Mouse (Mus musculus) heart, adult 2 months (tissue): ENCODE results near the gene Nfkbiz. TPM values are rescaled to one million over a fixed set of nuclear protein-coding genes. Genes with fewer than 3 reads are reported as not detected.
"Not testable (repeated sequence)": the region's sequence is repeated elsewhere in the genome, so short reads cannot be mapped to it uniquely, and the experiment has no call there.

Source experiments
- DNase-seq, 2 experiments: peaks; one replicate each; pipeline ENCODE4 v3.0.0; 2021
- H3K27ac ChIP-seq: fragments of 200-600 bp; 2 replicates; pipeline ENCODE4 v1.8.1; 2022
- H3K27me3 ChIP-seq: fragments of 200-500 bp; 2 replicates; pipeline ENCODE4 v1.6.1; 2012; ENCODE audit warnings: mild to moderate bottlenecking, low read length, inconsistent platforms, mixed read lengths; ENCODE audit not compliant: control insufficient read depth, insufficient read depth
- H3K36me3 ChIP-seq: fragments of 200-500 bp; 2 replicates; pipeline ENCODE4 v1.6.1; 2012; ENCODE audit warnings: low read length, inconsistent platforms; ENCODE audit not compliant: control insufficient read depth, insufficient read depth
- H3K4me1 ChIP-seq: fragments of 200-500 bp; 2 replicates; pipeline ENCODE4 v1.6.1; 2011; ENCODE audit warnings: low read length; ENCODE audit not compliant: control insufficient read depth, insufficient read depth
- H3K4me3 ChIP-seq: fragments of 200-600 bp; 2 replicates; pipeline ENCODE4 v1.8.1; 2022
- H3K79me2 ChIP-seq: fragments of 200-500 bp; replicated peaks from 2 replicates; pipeline ENCODE4 v1.6.1; 2012; ENCODE audit warnings: mild to moderate bottlenecking, inconsistent platforms, low read length, moderate library complexity, mixed read lengths; ENCODE audit not compliant: control insufficient read depth, insufficient read depth
- H3K9ac ChIP-seq: fragments of 200-500 bp; 2 replicates; pipeline ENCODE4 v1.6.1; 2012; ENCODE audit warnings: low read depth, mild to moderate bottlenecking, control low read depth, inconsistent platforms, low read length, mixed read lengths
- CTCF ChIP-seq: fragments of 200-600 bp; IDR thresholded peaks from 2 replicates; pipeline ENCODE4 v1.8.1; 2022; ENCODE audit warnings: antibody characterized with exemption, mild to moderate bottlenecking, moderate library complexity
- EP300 ChIP-seq: fragments of 200-500 bp; IDR thresholded peaks from 2 replicates; pipeline ENCODE4 v1.6.1; 2011; ENCODE audit warnings: low read depth, low read length, control low read depth; ENCODE audit not compliant: insufficient read depth
- POLR2A ChIP-seq: fragments of 200-500 bp; IDR thresholded peaks from 2 replicates; pipeline ENCODE4 v1.6.1; 2011; ENCODE audit warnings: mild to moderate bottlenecking, low read depth, low read length, control low read depth; ENCODE audit not compliant: insufficient read depth
- WGBS: fragments of 180-500 bp; shearing (Covaris S2); methylation state at CpG from one replicate; pipeline ENCODE4 v1.1.7; 2018; 5-methylcytosine and 5-hydroxymethylcytosine counted together
- intact Hi-C: fragments of 180-260 bp; cut with DNase I; formaldehyde crosslinking; loops from one replicate; pipeline ENCODE4 v1.15.1; 2025
- polyA plus RNA-seq: library from polyadenylated mRNA; depleted of rRNA; stranded (reverse); fragments of >200 nt; gene quantifications from 2 replicates; pipeline ENCODE4 v1.2.3, GENCODE M21; 2012
- total RNA-seq, 2 experiments: library from RNA; stranded (reverse); gene quantifications; 2 replicates each; pipeline ENCODE4 v1.2.3; 2021

The Nfkbiz gene
- total and polyA plus RNA-seq, 3 experiments: 2.1 to 3.4 (median 2.3) TPM

DNA sequence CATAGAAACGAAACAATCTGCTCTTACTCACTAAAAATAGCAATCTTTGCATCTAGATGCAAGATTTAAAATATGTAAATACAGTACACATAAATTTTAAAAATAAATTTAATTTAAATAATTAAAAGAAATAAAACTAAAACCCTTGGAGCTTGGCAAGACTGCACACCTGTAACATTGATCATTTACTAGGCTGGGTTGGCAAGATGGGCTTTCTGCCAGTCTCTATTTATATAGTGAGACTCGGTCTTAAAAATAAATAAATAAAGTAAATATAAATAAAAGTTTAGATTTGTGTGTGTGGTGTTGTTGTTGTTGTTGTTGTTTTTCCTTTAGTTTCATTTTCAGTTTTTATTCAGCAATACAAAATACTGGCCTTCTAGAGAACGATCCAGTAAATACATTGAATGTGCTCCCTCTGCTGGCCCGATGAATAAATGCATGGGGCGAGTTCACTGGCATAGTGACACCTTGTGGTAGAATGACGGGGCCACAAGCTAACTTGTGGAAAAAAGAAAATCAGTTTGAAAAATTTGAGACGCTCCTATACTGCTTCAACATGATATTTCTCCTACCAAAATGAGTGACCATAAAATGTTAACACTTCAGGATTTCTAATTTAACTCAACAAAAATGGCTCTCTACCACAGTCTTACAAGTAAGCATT is 24.6 kb upstream of the Nfkbiz start:
- 14% methylated on average over 7 of the region's 7 CpGs for WGBS
- peak overlapping the region; percentile 33; the same call in 1 of the 2 replicates for H3K4me3 ChIP-seq

DNA sequence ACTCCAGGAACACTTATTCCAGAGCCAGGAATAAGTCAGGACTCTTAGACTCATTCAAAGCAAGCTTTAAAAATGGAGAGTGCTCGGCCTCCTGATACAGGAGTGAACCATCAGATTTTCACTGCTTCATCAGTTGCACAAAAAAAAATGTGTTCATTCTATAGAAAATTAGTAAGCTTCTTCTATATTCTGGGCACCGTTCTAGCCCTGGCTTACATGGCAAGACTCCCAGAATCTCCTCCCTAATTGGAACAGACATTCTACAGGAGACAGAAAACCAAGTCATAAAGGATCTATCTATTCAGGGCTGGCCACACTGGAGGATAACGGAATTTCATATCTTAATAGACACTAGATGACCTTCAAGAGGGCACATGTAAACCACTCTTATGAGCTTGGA is 22.4 kb upstream of the Nfkbiz start:
- H3K36me3 ChIP-seq: no peaks in the 10 kb centered on the region
- 77% methylated on average over 3 of the region's 3 CpGs for WGBS
- intact Hi-C loops: no loop called here
- no peak for DNase-seq
- H3K9ac ChIP-seq: no peak overlapping the region
- no peak overlapping the region for H3K27ac ChIP-seq
- no peak overlapping the region for H3K4me3 ChIP-seq
- peaks cover 1% of the 10 kb centered on the region for H3K4me1 ChIP-seq
- TF ChIP-seq EP300 (no peak), POLR2A (no peak), CTCF (no peak)
- H3K79me2 ChIP-seq: no peaks in the 10 kb centered on the region
- no peaks in the 10 kb centered on the region for H3K27me3 ChIP-seq

More for the DNA sequence above, 24.6 kb upstream of the Nfkbiz start:
- no peaks in the 10 kb centered on the region for H3K27me3 ChIP-seq
- no peak overlapping the region for H3K27ac ChIP-seq
- H3K36me3 ChIP-seq: no peaks in the 10 kb centered on the region
- TF ChIP-seq EP300 (peak; percentile 72), CTCF (no peak; the same call in 1 of the 2 replicates), POLR2A (no peak)
- intact Hi-C loops: no loop called here
- DNase-seq: peak; percentile 62 to 71
- H3K9ac ChIP-seq: no peak overlapping the region
- no peaks in the 10 kb centered on the region for H3K79me2 ChIP-seq
- peaks cover 1% of the 10 kb centered on the region for H3K4me1 ChIP-seq

DNA sequence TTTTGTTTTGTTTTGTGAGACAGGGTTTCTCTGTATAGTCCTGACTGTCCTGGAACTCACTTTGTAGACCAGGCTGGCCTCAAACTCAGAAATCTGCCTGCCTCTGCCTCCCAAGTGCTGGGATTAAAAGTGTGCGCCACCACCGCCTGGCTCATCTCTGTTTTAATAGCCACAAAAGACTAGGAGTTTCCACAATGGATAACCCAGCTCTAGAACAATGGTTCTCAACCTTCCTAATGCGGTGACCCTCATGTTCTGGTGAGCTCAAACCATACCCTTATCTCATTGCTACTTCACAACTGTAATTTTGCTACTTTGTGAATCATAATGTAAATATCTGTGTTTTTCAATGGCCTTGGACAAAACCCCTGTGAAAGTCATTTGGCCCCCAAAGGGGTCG is 20.7 kb upstream of the Nfkbiz start:
- H3K4me3 ChIP-seq, H3K4me1 ChIP-seq, H3K27me3 ChIP-seq, H3K36me3 ChIP-seq, H3K79me2 ChIP-seq, DNase-seq, H3K27ac ChIP-seq, H3K9ac ChIP-seq: not testable (repeated sequence)
- intact Hi-C loops: loop anchor here (10.0 kb wide), 1 partner anchor 235 kb away; no protein-coding TSS in a partner anchor
- WGBS: 95% methylated on average over 4 of the region's 4 CpGs

DNA sequence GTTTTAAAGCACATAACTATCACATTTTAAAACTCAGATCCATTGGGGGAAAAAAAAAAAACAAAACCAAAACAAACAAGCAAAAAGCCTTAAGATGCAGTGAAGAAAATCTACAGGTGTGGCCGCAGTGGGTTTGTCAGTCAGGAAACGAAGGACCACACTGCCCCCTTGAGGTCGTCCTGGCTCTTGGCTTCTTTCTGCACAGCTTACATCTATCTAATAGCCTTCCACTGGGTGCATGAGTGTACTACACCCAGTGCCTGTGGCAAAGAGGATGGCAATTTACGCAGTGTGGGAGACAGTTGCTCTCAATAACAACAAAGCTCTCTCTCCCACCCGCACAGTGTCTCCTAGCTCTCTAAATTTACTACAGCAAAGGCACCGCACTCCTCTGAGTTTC is 19.8 kb upstream of the Nfkbiz start:
- DNase-seq: peak; percentile 52 to 73
- intact Hi-C loops: loop anchor here (10.0 kb wide), 1 partner anchor 234 kb away; no protein-coding TSS in a partner anchor
- Histone ChIP-seq H3K9ac (no peak overlapping the region), H3K4me3 (no peak overlapping the region), H3K79me2 (no peaks in the 10 kb centered on the region), H3K36me3 (no peaks in the 10 kb centered on the region), H3K27ac (no peak overlapping the region), H3K27me3 (no peaks in the 10 kb centered on the region), H3K4me1 (peaks cover 1% of the 10 kb centered on the region)
- WGBS: 67% methylated on average over 6 of the region's 6 CpGs
- TF ChIP-seq CTCF: peak; percentile 82
- no peak for TF ChIP-seq EP300
- TF ChIP-seq POLR2A: no peak

DNA sequence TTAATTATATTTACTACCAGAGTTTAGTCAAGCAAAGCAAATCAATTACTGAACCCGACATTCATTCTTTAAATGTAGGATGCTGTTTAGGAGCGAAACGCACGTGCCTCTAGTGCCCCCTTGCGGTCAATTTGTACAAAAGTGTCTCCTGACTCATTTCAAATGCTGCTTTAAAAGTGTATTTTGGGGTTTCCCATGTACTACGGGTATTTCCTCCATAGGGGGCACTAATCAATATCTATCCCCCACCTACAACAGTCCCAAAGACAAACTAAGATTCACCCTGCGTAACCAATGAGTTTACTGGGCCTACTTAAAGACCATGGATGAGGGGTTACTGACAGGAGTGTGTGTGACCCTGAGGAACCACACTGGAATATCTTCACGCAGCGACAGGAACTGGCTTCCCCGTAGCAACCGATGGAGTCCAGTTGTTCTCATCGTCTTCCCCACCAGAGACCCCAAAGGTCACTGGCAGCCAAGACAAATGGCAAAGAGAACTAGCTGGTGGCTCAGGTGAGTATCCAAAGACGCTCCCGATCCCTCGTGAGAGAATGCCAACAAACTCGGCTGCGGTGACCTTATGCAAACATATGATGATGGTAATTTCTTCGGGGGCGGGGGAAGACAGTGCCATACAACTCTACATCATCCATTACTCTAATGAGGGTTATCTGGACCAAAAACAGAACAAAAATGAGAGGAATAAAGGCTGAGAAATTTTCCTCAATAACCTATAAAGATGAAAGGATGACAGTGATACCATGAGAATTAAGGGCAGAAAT is 14.4 kb upstream of the Nfkbiz start:
- no peaks in the 10 kb centered on the region for H3K36me3 ChIP-seq
- 54% methylated on average over 19 of the region's 19 CpGs for WGBS
- no peaks in the 10 kb centered on the region for H3K4me1 ChIP-seq
- H3K27me3 ChIP-seq: no peaks in the 10 kb centered on the region
- H3K9ac ChIP-seq: no peak overlapping the region
- intact Hi-C loops: loop anchor here (1.0 to 10.0 kb wide), 3 partner anchors 228 to 373 kb away; no protein-coding TSS in a partner anchor
- DNase-seq: peak; percentile 58 to 76
- peak; percentile 93; the same call in 1 of the 2 replicates for TF ChIP-seq CTCF
- no peak for TF ChIP-seq POLR2A
- 0 out of 2 replicates have a peak, but pooled peaks have one; percentile 45 for TF ChIP-seq EP300
- H3K27ac ChIP-seq: no peak overlapping the region
- H3K79me2 ChIP-seq: no peaks in the 10 kb centered on the region
- H3K4me3 ChIP-seq: no peak overlapping the region

DNA sequence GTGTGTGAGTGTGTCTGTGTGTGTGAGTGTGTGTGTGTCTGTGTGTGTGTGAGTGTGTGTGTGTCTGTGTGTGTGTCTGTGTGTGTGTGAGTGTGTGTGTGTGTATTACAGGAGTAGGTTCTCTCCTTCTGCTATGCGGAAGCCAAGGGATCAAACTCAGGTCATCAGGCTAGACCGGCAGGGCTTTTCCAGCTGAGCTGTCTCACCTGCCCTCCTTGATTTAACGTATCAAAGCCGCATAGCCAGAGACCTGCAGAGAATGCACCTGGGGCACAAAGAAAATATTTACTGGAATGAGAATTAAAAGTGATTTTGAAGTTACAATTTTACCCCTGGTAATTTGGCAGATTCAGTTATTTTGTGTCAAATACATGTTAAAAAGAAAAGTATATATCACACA is 13.8 kb upstream of the Nfkbiz start:
- Histone ChIP-seq H3K4me1 (no peaks in the 10 kb centered on the region), H3K9ac (no peak overlapping the region), H3K36me3 (no peaks in the 10 kb centered on the region), H3K79me2 (no peaks in the 10 kb centered on the region), H3K27ac (no peak overlapping the region), H3K4me3 (no peak overlapping the region), H3K27me3 (no peaks in the 10 kb centered on the region)
- 59% methylated on average over 4 of the region's 4 CpGs for WGBS
- no peak for DNase-seq
- no peak for TF ChIP-seq EP300
- TF ChIP-seq CTCF: no peak
- no peak for TF ChIP-seq POLR2A
- intact Hi-C loops: loop anchor here (10.0 kb wide), 1 partner anchor 228 kb away; no protein-coding TSS in a partner anchor
